Mouse (Mus musculus) midbrain, embryonic 16.5 days (tissue): ENCODE results near the gene Dusp11. TPM values are rescaled to one million over a fixed set of nuclear protein-coding genes. Genes with fewer than 3 reads are reported as not detected.
"Not testable (repeated sequence)": the region's sequence is repeated elsewhere in the genome, so short reads cannot be mapped to it uniquely, and the experiment has no call there.

Experiments
- ATAC-seq: fragments of 200-750 bp; cut with Nextera tagmentation; 2 replicates; pipeline ENCODE4 v1.8.0; 2017; ENCODE audit warnings: moderate TSS enrichment
- H3K27ac ChIP-seq: fragments of 300-500 bp; sonication (generic); 2 replicates; pipeline ENCODE4 v1.5.1; 2014; ENCODE audit warnings: mild to moderate bottlenecking, low read length, mixed read lengths
- H3K27me3 ChIP-seq: fragments of 300-500 bp; sonication (generic); 2 replicates; pipeline ENCODE4 v1.6.1; 2014; ENCODE audit warnings: low read depth, low read length, mixed read lengths; ENCODE audit not compliant: control insufficient read depth, insufficient read depth
- H3K36me3 ChIP-seq: fragments of 300-500 bp; sonication (generic); 2 replicates; pipeline ENCODE4 v1.6.1; 2014; ENCODE audit warnings: mild to moderate bottlenecking, low read length, moderate library complexity, mixed read lengths; ENCODE audit not compliant: control insufficient read depth, insufficient read depth
- H3K4me1 ChIP-seq: fragments of 300-500 bp; sonication (generic); 2 replicates; pipeline ENCODE4 v1.6.1; 2014; ENCODE audit warnings: mild to moderate bottlenecking, low read length, mixed read lengths; ENCODE audit not compliant: control insufficient read depth, insufficient read depth
- H3K4me2 ChIP-seq: fragments of 300-500 bp; sonication (generic); 2 replicates; pipeline ENCODE4 v1.6.1; 2014; ENCODE audit warnings: mild to moderate bottlenecking, low read length, mixed read lengths
- H3K4me3 ChIP-seq: fragments of 300-500 bp; sonication (generic); 2 replicates; pipeline ENCODE4 v1.5.1; 2014; ENCODE audit warnings: low read depth, mild to moderate bottlenecking, low read length, moderate library complexity, mixed read lengths
- H3K9ac ChIP-seq: fragments of 300-500 bp; sonication (generic); 2 replicates; pipeline ENCODE4 v1.6.1; 2014; ENCODE audit warnings: low read depth, low read length, mixed read lengths
- H3K9me3 ChIP-seq: fragments of 300-500 bp; sonication (generic); replicated peaks from 2 replicates; pipeline ENCODE4 v1.6.1; 2014; ENCODE audit warnings: mild to moderate bottlenecking, low read length, mixed read lengths; ENCODE audit not compliant: control insufficient read depth, poor library complexity, severe bottlenecking
- WGBS: fragments of 180-500 bp; shearing (Covaris S2); extraction: QIAGEN DNeasy Blood & Tissue Kit; methylation state at CpG from one replicate; pipeline ENCODE4 v1.1.7; 2014; 5-methylcytosine and 5-hydroxymethylcytosine counted together
- polyA plus RNA-seq: library from polyadenylated mRNA; unstranded; fragments of >200 nt; fragmentation: Nextera tagmentation; extraction: Ambion mirVana; gene quantifications from 2 replicates; pipeline ENCODE4 v1.2.1, GENCODE M21; 2015

The Dusp11 gene
- polyA plus RNA-seq, 1 experiment from 2014 or later = 51.0 TPM

GRCm38 (mm10) chr6:85908341-85908740 lies 53.1 kb downstream of the Dusp11 start:
- H3K4me1 ChIP-seq = no peaks in the 10 kb centered on the region; the same call in 1 of the 2 replicates
- H3K27ac ChIP-seq = no peak overlapping the region
- ATAC-seq = no peak
- H3K27me3 ChIP-seq = no peaks in the 10 kb centered on the region
- no peak overlapping the region for H3K9ac ChIP-seq
- no peak overlapping the region for H3K4me3 ChIP-seq
- H3K4me2 ChIP-seq = no peak overlapping the region
- no peaks in the 10 kb centered on the region for H3K36me3 ChIP-seq
- WGBS = 75% methylated on average over 3 of the region's 3 CpGs
- no peaks in the 10 kb centered on the region for H3K9me3 ChIP-seq

GRCm38 (mm10) chr6:85906911-85907351 lies 54.5 kb downstream of the Dusp11 start:
- H3K27me3 ChIP-seq, H3K4me3 ChIP-seq, H3K9ac ChIP-seq, H3K4me2 ChIP-seq, H3K36me3 ChIP-seq, H3K9me3 ChIP-seq, H3K4me1 ChIP-seq, H3K27ac ChIP-seq: not testable (repeated sequence)
- WGBS = 58% methylated on average over 2 of the region's 2 CpGs
- ATAC-seq = peak; percentile 70

- H3K9ac ChIP-seq = 0 out of 2 replicates have a peak within 1 kb of the TSS, but pooled peaks have one; percentile 25
- H3K4me2 ChIP-seq = peak within 1 kb of the TSS; percentile 43
- WGBS = 16% methylated on average over 20 of the region's 20 CpGs
- H3K9me3 ChIP-seq, H3K4me1 ChIP-seq, H3K27me3 ChIP-seq, H3K27ac ChIP-seq, H3K36me3 ChIP-seq: not testable (repeated sequence)
- ATAC-seq = peak; percentile 75
- peak within 1 kb of the TSS; percentile 34 for H3K4me3 ChIP-seq
Observed at GRCm38 (mm10) chr6:85904642-85905061, 56.8 kb downstream of the Dusp11 start, which contains the start of gene Nat8f4. Nat8f4 (minus strand) TSS chr6:85904884.

GRCm38 (mm10) chr6:85902303-85902702 lies 59.2 kb downstream of the Dusp11 start:
- no peak overlapping the region for H3K27ac ChIP-seq
- H3K4me1 ChIP-seq = no peaks in the 10 kb centered on the region; the same call in 1 of the 2 replicates
- no peak for ATAC-seq
- H3K36me3 ChIP-seq = no peaks in the 10 kb centered on the region
- no peak overlapping the region for H3K4me2 ChIP-seq
- no peak overlapping the region for H3K4me3 ChIP-seq
- H3K9ac ChIP-seq = no peak overlapping the region
- no peaks in the 10 kb centered on the region for H3K9me3 ChIP-seq
- 91% methylated on average over 2 of the region's 2 CpGs for WGBS
- no peaks in the 10 kb centered on the region for H3K27me3 ChIP-seq

- not testable (repeated sequence) for H3K4me1 ChIP-seq, H3K36me3 ChIP-seq, H3K4me2 ChIP-seq, ATAC-seq, H3K9me3 ChIP-seq, H3K9ac ChIP-seq, H3K27me3 ChIP-seq, H3K4me3 ChIP-seq, H3K27ac ChIP-seq
- WGBS = 80% methylated on average over 7 of the region's 8 CpGs
Observed at GRCm38 (mm10) chr6:85898596-85899475, 62.6 kb downstream of the Dusp11 start.

GRCm38 (mm10) chr6:85895061-85895648 lies 66.3 kb downstream of the Dusp11 start:
- not testable (repeated sequence) for H3K4me3 ChIP-seq, H3K9me3 ChIP-seq, H3K4me2 ChIP-seq, H3K4me1 ChIP-seq, H3K27ac ChIP-seq, H3K9ac ChIP-seq, H3K27me3 ChIP-seq, H3K36me3 ChIP-seq, ATAC-seq
- 77% methylated on average over 25 of the region's 25 CpGs for WGBS

Other genes starting within 250 kb of the Dusp11 start
- gene Nat8f7, start 248.5 kb downstream of the Dusp11 start, polyA plus RNA-seq = not detected in 2 replicates
- gene Nat8f3, start 195.9 kb downstream of the Dusp11 start, polyA plus RNA-seq = 0.51 and 0.52 TPM in 2 replicates
- not detected in 2 replicates for gene Nat8f6, start 140.7 kb downstream of the Dusp11 start, polyA plus RNA-seq
- 0.25 TPM in 1 of 2 replicates, not detected in the other for gene Nat8f5, start 140.7 kb downstream of the Dusp11 start, polyA plus RNA-seq
- 0.33 TPM in 1 of 2 replicates, not detected in the other for gene Nat8, start 129.6 kb downstream of the Dusp11 start, polyA plus RNA-seq
- 0.05 TPM in 1 of 2 replicates, not detected in the other for gene Nat8f2, start 92.5 kb downstream of the Dusp11 start, polyA plus RNA-seq
- gene Nat8f4, start 56.8 kb downstream of the Dusp11 start, polyA plus RNA-seq = 7.0 TPM in 2 replicates
- gene Tprkb, start 49.8 kb downstream of the Dusp11 start, polyA plus RNA-seq = 53.7 and 60.1 TPM in 2 replicates
- gene Nat8f1, start 46.0 kb downstream of the Dusp11 start, polyA plus RNA-seq = 19.9 and 23.1 TPM in 2 replicates
- gene Figla, start 54.5 kb upstream of the Dusp11 start, polyA plus RNA-seq = not detected in 2 replicates
- 166 and 197 TPM in 2 replicates for gene Add2, start 67.0 kb upstream of the Dusp11 start, polyA plus RNA-seq
- gene Tgfa, start 233.6 kb upstream of the Dusp11 start, polyA plus RNA-seq = 13.1 and 14.7 TPM in 2 replicates